Mouse (Mus musculus) CH12F3 (cell line): ENCODE measurements around the gene Fahd1.

Experiments
- in situ Hi-C: fragments of 300-500 bp; cut with MboI; formaldehyde crosslinking; loops from 2 replicates; pipeline ENCODE4 v1.14.3; 2020; ENCODE audit warnings: low sequenced_read_pairs

Fahd1 gene

DNA sequence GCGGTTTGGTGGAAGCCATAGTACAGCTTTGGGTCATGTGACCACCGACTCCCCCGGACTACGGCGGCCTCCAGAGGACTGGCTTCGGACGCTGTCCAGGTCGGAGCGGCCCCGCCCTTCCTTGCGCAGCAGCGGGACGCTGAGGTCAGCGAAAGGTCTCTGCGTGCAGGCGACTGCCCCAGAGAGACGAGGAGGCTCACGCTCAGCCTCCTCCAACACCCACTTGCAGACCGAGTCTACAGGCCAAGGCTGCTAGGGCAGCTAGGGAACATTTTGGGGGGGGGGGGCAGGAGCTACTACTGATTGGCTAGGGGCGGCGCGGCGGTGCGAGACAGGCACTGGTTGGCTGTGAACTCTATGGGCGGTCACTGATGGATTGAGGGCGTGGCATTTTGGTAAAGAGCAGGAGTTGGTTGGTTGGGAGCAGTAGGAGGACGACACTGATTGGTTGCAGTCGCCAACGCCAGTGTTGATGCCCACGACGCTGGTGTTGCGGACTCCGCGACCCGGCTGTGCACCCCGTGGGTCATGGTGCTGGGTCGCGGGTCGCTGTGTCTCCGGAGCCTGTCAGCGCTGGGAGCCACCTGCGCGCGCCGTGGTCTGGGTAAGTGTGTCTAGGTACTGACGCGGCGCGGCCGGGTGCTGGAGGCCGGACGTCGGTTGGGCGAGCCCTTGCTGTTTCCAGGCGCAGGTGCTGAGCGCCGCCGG is at the start of gene Fahd1:
TSS of gene Fahd1 (minus strand) at position 300 of the 708 bp plus-strand sequence.
- in situ Hi-C loops, result no loop called here

DNA sequence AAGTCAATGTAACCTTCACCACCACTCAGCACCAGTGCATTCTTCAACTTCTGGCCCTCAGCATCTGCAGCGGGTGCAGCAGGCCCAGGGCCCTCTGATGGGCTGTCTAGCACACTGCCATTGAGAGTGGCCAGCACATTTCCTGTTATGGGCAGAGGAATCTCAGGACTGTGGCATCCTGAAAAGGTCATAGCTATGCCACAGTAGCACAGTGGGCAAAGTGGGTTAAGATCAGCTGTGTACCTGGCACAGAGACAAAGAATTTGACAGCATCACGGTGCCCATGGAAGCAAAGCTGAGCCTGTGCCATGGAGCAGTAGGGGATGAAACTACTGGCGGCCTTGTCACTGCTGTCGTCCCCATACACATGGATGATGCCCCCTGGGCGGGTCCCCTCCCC is 49.0 kb upstream of the Fahd1 start:
- in situ Hi-C loops, result no loop called here

DNA sequence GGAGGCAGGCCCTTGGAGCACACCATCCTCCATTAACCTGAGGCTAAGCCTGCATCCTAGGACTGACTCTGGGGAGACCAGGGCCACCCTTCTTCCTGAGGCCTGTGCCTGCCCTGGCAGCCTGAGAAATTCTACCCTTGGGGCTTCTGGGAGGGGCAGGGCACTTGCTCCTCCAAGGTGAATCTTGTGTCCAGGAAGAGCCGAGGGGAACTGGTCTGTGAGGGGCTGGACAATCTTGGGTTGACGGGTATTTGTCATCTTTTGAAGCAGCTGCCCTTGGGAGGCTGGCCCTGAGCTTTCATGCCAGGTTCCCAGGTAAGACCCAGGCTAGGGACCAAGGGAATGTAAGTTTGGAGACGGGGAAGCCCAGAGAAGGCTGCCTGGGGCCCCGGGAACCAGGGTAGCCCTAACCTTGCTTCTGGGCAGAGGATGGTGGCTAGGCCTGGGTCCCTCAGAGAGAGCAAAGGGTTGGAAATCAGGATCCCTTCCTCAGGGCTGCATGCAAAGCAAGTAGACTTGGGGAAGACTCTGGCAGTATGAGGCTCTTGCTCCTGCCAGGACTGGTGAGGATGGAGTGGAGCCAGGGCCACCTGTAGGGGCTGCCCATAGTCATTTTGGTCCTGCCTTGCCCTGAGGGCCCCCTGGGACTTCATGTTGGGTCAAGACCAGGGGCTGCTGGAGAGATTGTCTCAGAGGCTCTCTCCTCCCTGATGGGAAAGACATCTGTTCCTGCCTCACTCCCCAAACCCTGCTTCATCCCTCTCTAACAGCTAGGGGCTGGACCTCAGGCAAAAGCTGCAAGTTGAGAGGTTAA is 48.1 kb upstream of the Fahd1 start:
- in situ Hi-C loops, result no loop called here

GRCm38 (mm10) chr17:24897600-24897999 is 47.4 kb upstream of the Fahd1 start:
- in situ Hi-C loops, result no loop called here

GRCm38 (mm10) chr17:24896993-24897269 is 46.8 kb upstream of the Fahd1 start:
- in situ Hi-C loops, result no loop called here

DNA sequence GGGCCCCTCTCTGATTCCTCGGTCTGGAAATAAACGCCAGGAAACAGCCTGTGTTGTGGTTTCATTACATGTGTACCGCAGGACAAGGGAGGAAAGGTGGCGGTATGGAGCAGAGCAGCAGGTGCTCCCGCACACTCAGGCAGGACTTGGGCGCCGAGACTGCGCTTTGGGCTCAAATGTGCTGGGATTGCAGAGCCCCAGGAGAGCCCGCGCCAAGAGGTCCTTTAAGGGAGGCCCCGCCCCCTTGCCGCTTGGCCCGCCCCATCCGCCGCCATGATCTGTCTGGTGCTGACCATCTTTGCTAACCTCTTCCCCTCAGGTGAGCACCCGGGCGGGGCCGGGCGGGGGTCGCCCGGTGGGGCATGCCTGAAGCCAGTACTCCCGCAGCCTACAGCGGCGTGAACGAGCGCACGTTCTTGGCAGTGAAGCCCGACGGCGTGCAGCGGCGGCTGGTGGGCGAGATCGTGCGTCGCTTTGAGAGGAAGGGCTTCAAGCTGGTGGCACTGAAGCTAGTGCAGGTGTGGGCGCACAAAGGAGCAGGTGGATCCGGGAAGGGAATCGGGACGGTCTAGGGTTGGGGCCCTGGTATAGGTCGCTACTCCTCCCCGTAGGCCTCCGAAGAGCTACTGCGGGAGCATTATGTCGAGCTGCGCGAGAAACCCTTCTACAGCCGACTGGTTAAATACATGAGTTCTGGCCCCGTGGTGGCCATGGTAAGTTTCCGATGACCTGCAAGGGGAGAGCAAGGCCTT is 46.3 kb upstream of the Fahd1 start, which contains the start of gene Nme3:
TSS of gene Nme3 (plus strand) at position 260 of the 752 bp plus-strand sequence.
- in situ Hi-C loops, result no loop called here

- in situ Hi-C loops, result no loop called here
These were observed 45.5 kb upstream of the Fahd1 start for GRCm38 (mm10) chr17:24895571-24896240.

DNA sequence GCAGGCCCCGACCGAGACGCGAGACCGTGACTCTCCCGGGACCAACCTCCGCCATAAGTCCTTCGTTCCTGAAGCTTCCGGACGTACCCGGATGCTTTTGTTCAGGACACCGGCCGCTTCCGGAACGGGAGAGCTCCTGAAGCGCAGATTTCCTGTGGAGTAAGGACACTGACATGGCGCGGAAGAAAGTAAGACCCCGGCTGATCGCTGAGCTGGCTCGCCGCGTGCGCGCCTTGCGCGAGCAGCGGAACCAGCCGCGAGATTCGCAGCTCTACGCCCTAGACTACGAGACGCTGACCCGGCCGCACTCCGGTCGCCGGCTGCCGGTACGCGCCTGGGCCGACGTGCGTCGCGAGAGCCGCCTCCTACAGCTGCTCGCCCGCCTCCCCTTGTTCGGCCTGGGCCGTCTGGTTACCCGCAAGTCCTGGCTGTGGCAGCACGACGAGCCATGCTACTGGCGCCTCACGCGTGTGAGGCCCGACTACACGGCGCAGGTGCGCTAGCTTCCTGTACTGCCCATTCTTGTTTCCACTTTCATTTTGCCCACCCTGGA is 44.9 kb upstream of the Fahd1 start, which contains the start of the genes Eme2 and Mrps34:
TSS of gene Eme2 (minus strand) at position 93 of the 553 bp plus-strand sequence.
TSS of gene Mrps34 (plus strand) at position 122 of the 553 bp plus-strand sequence.
- in situ Hi-C loops, result no loop called here

- in situ Hi-C loops, result no loop called here
These were observed 44.2 kb upstream of the Fahd1 start for GRCm38 (mm10) chr17:24894061-24894994.

DNA sequence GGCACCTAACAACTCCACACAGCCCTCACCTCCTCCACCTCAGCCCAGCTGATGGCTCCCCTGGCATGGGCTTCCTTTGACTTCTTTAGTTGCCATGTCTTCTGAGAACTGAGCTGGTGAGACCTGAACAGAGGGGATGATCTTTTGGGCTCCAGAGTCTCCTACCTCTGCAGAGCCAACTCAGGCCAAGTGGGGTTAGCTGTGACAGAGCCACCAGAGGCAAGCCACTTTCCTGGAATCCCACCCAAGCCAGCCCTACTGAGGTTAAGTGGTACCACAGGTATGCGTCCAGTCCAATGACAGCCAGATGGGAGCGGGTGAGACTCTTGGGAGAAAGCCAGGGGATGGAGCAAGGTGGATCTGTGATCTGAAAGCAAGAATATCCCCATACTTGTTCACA is 43.1 kb upstream of the Fahd1 start:
- in situ Hi-C loops, result no loop called here

DNA sequence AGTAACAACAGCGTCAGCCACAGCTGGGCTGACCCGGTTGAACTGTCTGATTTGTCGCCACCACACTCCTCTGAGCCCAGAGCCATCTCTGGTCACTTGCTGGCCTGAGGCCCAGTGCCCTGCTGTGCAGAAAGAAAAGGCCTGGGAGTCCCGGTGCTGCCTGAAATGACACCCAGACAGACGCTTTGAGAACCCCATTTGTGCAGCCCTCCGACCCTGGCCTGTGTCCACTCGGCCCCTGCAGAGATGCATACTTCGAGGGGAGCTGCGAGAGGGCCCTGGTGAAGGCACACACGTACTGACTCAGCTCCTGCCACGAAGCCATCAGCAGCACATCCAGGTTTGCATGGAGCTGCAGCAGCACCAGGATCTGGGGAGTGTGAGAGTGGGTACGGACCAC is 42.6 kb upstream of the Fahd1 start:
- in situ Hi-C loops, result no loop called here

DNA sequence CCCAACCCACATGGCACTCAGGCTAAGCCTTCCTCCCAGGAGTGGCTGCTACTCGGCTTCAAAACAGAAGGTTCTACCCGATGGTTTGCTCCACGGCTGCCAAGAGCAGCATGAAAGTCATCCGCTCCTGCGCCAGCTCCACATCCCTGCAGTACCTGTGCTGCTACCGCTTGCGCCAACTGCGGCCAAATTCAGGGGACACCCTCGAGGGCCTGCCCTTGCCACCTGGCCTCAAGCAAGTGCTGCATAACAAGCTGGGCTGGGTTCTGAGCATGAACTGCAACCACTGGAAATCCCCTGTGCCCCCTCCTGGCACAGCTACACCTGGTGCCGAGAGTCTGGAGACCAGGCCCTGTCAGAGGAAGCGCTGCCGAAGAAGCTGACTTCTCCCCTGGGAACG is 41.2 kb upstream of the Fahd1 start:
- in situ Hi-C loops, result no loop called here

DNA sequence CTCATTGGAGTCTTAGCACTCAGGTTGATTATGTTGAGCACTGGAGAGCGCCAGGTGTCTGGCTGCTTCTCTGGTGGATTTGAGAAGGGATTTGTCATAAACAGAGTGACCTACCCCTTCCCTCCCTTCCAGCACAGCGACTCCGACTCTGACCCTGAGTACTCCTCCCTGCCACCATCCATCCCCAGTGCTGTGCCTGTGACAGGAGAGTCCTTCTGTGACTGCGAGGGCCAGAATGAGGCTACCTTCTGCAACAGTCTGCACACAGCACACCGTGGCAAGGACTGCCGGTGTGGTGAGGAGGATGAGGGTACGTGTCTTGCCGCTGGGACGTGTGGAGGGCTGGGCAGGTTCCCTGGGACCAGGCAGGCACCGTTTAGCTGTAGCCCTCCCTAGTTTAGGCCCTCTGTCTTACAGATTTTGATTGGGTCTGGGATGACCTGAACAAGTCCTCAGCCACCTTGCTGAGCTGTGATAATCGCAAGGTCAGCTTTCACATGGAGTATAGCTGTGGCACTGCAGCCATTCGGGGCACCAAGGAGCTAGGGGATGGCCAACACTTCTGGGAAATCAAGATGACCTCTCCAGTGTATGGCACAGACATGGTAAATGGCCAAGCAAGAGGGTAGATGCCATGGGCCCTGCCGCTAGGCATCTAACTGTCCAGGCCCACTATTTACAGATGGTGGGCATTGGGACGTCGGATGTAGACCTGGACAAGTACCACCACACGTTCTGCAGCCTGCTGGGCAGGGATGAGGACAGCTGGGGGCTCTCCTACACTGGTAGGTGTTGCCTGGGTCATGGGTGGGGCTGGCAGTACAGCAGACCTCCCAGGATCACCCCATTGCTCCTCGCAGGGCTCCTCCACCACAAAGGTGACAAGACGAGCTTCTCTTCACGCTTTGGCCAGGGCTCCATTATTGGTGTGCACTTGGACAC is 40.3 kb upstream of the Fahd1 start:
- in situ Hi-C loops, result no loop called here

DNA sequence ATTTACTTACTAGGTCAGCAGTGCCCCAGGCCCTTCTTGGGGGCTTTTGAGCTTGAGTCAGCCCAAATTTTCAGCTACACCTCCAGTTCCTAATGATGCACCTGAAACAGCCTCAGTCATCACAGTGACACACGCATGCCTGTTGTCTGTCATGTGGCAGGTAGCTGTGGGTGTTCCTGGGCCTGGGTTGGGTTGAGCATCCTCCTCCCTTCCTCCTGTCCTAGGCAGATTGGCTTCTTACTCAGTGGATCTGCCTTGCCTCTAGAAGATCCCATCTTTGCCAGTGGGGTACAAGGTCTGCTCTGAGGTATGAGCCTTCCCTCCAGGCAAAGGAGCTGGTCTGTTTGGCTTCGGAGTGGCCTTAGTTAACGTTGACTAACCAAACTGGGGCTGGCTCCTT is 38.7 kb upstream of the Fahd1 start:
- in situ Hi-C loops, result loop anchor here (10.0 kb wide), 1 partner anchor 144 kb away; no protein-coding TSS in a partner anchor

DNA sequence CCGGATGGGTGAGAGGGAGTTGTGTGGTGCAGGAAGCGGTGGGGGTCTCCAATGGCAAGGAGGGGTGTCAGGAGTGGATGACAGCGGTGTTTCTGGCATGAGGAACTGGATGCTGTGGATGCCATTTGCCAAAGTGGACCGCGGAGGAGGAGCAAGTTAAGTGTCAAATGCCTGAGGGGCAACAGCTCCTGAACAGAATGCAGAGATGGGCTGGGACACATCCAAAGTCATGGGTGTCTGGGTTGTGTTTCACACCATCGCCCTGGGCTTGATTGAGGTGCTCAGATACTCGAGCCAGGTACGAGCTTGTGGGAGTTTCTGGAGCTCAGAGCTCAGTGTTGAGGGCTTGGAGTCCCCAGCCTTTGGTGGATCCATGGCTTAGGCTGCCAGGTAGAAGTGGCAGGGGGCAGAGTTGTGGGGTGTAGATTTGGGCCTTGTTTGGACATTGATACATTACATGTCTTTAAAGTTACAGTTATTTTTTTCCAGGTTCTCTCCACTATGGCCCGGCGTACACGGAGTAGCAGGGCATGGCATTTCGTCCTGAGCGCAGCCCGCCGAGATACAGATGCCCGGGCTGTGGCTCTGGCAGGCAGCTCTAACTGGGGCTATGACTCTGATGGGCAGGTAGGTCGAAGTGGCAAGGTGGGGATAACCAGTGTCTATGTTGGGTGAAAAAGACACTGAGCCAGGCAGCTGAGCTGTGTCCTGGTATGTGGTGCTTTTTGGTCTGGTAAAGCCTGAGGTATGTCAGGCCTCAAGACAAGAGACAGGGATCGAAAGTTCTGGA is 37.3 kb upstream of the Fahd1 start:
- in situ Hi-C loops, result loop anchor here (10.0 kb wide), 1 partner anchor 143 kb away; no protein-coding TSS in a partner anchor

DNA sequence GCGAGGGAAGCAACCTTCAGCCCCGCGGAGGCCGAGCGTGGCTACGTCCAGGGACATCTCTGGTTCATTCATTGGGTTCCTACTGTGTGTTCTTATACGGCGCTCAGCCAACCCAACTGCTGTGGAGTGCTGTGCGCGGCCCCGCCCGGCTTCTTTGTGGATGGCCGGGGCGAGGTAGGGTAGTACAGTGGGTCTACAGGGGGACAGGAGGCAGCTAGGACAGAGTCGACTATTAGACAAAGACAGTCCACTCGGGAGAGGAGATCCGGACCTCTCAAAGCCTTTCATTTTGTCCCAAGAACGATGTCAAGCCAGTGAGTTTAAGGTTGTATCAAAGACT is 36.7 kb upstream of the Fahd1 start:
- in situ Hi-C loops, result loop anchor here (10.0 kb wide), 1 partner anchor 142 kb away; no protein-coding TSS in a partner anchor

DNA sequence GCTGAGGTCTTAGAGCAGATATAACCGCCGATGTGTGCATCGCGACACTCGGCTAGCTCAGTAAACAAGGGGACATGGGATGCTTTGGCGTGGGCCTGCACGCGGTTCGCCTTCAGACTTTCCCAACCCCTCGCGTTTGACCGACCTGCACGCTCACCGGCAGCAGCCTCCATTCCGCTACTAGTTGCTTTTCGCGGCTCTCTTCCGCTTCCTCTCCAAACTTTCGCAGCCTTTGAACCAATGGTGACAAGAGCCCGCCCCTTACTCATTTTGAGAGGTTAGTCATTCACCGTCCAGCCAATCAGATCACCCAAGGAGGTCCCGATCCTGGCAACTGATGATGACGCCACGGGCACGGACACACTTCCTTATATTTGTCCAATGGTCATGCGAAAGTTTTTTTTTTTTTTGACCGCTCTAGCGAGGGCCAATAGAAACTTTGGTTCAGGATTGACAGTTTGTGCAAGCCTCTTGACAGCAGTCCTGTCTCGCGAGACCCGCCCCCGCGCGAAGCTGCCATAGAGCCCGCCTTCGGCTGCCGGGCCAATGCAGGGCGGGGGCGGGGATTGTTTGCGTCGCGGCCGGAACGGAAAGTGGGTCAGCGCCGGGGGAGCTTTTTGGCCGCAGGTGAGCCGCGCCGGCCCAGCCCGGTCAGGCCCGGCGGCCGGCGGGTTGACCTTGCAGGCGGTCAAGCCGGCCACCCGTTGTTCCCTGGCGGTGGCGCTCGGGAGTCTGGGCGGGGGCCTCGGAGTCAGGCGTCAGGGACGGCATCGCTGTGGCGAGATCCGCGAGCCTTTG is 36.2 kb upstream of the Fahd1 start, which contains the start of the genes Nubp2 and Spsb3:
TSS of gene Nubp2 (minus strand) at position 216 of the 798 bp plus-strand sequence.
TSS of gene Spsb3 (plus strand) at position 510 of the 798 bp plus-strand sequence.
- in situ Hi-C loops, result loop anchor here (10.0 kb wide), 1 partner anchor 142 kb away; no protein-coding TSS in a partner anchor
